Mouse (Mus musculus): ENCODE data around the gene Nav2.

DNA sequence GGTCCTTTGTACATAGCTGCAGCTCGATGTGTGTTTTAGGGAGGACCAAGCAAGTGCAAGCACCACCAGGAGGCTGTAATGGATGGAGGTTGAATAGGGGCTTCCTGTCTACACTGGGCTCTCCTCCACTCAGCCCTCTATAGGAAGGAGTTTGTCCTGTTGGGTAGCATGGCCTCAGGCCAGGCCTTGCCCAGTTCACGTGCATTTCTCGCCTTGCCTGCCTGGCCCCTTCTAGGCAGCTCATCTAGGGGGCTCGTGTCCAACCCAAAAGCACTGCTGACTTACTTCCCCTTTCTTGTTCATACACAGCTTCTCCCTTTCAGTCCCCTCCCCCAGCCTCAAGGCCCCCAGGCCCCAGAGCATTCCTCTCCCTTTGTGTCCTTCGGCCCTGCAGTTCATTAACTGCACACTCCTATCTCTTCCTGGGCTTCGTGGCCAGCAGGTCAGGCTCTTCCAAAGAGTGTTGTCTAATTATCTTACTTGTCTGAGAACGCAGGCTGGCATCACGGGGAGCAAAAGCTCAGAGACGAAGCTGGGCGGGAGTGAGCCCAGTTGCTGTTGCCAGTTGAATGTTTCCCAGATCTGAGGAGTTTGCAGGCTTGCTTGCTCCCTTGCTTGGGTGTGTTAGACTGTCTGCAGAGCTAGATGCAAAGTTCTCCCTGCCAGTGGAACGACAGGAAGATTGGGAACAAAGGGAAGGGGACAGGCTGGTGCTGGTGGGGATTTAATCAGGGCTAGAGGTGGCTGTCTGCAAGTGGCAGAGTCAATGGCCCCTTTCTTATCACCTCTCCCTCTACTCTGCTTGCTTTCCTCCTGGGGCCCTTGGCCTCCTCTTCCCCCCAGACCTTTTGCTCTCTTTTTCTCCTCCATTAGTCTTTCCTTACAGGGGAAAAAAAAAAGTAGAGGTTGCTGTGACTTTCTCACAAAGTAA lies 636.5 kb downstream of the Nav2 start:
- no peak for TF ChIP-seq POLR2A (IDR thresholded peaks at IDR 0.05; ENCODE audit: insufficient read length, low read depth)
- no peak for TF ChIP-seq E2F4 (IDR thresholded peaks at IDR 0.05; ENCODE audit: insufficient read depth)
- TF ChIP-seq TCF12 (IDR thresholded peaks at IDR 0.05; ENCODE audit: insufficient read depth, poor library complexity, severe bottlenecking), result no peak
- no peak for TF ChIP-seq CEBPB (IDR thresholded peaks at IDR 0.05; ENCODE audit: insufficient read depth, poor library complexity, severe bottlenecking)
